Mouse (Mus musculus): ENCODE measurements at regions not wholly inside any gene's neighbourhood (a gene's known extent, or its start where the extent isn't known, plus 50 kb on each side); places are given as distances from the start of the nearest gene placed in this dataset.

- no peak for DNase-seq
Observed at GRCm38 (mm10) chr4:89445214-89446155, 134.6 kb upstream of the Cdkn2b start.

- no peak for DNase-seq
Observed at GRCm38 (mm10) chr4:89442526-89442925, 131.7 kb upstream of the Cdkn2b start.

GRCm38 (mm10) chr4:89440821-89441220 is 130.0 kb upstream of the Cdkn2b start:
- DNase-seq: no peak

GRCm38 (mm10) chr4:89440326-89440725 is 129.5 kb upstream of the Cdkn2b start:
- DNase-seq: no peak

- DNase-seq: no peak
Observed at GRCm38 (mm10) chr4:89438665-89439064, 127.8 kb upstream of the Cdkn2b start.

- DNase-seq: no peak
Observed at GRCm38 (mm10) chr4:89436764-89437163, 125.9 kb upstream of the Cdkn2b start.

- no peak for DNase-seq
Observed at GRCm38 (mm10) chr4:89434152-89434551, 123.3 kb upstream of the Cdkn2b start.

GRCm38 (mm10) chr4:89433528-89433927 is 122.7 kb upstream of the Cdkn2b start:
- no peak for DNase-seq

- no peak for DNase-seq
Observed at GRCm38 (mm10) chr4:89431520-89431919, 120.7 kb upstream of the Cdkn2b start.

GRCm38 (mm10) chr4:89428465-89428864 is 117.6 kb upstream of the Cdkn2b start:
- no peak for DNase-seq

GRCm38 (mm10) chr4:89427345-89428293 is 116.8 kb upstream of the Cdkn2b start:
- peak; percentile 35 for DNase-seq

GRCm38 (mm10) chr4:89425916-89426315 is 115.1 kb upstream of the Cdkn2b start:
- no peak for DNase-seq

- DNase-seq: no peak
Observed at GRCm38 (mm10) chr4:89421694-89422354, 111.0 kb upstream of the Cdkn2b start.

GRCm38 (mm10) chr4:89420868-89421267 is 110.0 kb upstream of the Cdkn2b start:
- no peak for DNase-seq

GRCm38 (mm10) chr4:89419507-89419906 is 108.7 kb upstream of the Cdkn2b start:
- DNase-seq: no peak

GRCm38 (mm10) chr4:89405624-89406167 is 94.9 kb upstream of the Cdkn2b start:
- DNase-seq: no peak

GRCm38 (mm10) chr4:89403151-89403550 is 92.3 kb upstream of the Cdkn2b start:
- DNase-seq: no peak

- no peak for DNase-seq
Observed at GRCm38 (mm10) chr4:89402324-89402723, 91.5 kb upstream of the Cdkn2b start.

GRCm38 (mm10) chr4:89401696-89402095 is 90.9 kb upstream of the Cdkn2b start:
- no peak for DNase-seq

- DNase-seq: no peak
Observed at GRCm38 (mm10) chr4:89400342-89400741, 89.5 kb upstream of the Cdkn2b start.

- no peak for DNase-seq
Observed at GRCm38 (mm10) chr4:89399277-89399676, 88.4 kb upstream of the Cdkn2b start.

- DNase-seq: no peak
Observed at GRCm38 (mm10) chr4:89396020-89396419, 85.2 kb upstream of the Cdkn2b start.

GRCm38 (mm10) chr4:89395336-89395735 is 84.5 kb upstream of the Cdkn2b start:
- no peak for DNase-seq
